Mouse (Mus musculus) G1E (cell line): Measurements from ENCODE around the gene Cstf2.

Source experiments
- CTCF ChIP-seq: IDR thresholded peaks from 2 replicates; pipeline ENCODE4 v1.5.1; 2012; ENCODE audit warnings: low read depth, low read length, inconsistent platforms, mixed read lengths
- GATA1 ChIP-seq: IDR thresholded peaks from 2 replicates; pipeline ENCODE4 v1.6.1; 2012; ENCODE audit warnings: borderline replicate concordance, low read length, inconsistent platforms, mixed read lengths
- GATA2 ChIP-seq: IDR thresholded peaks from 2 replicates; pipeline ENCODE4 v1.6.1; 2012; ENCODE audit warnings: low read depth, low read length, inconsistent platforms, borderline replicate concordance

- TF ChIP-seq CTCF (peak; percentile 61; the same call in 1 of the 2 replicates), GATA1 (no peak), GATA2 (no peak)
These were observed 40.0 kb upstream of the Cstf2 start for GRCm38 (mm10) chrX:134019005-134019404.
